Mouse (Mus musculus) testis, postnatal 10 days (tissue): ENCODE results near the gene Pvr.
A peak's percentile ranks its signal among the peaks of the same experiment; 100 is the strongest.

Experiments
- DNase-seq: peaks from one replicate; pipeline ENCODE4 v3.0.0; 2021; ENCODE audit warnings: low spot score

Gene Pvr

GRCm38 (mm10) chr7:19871137-19871621 lies 49.8 kb downstream of the Pvr start:
- no peak for DNase-seq

DNA sequence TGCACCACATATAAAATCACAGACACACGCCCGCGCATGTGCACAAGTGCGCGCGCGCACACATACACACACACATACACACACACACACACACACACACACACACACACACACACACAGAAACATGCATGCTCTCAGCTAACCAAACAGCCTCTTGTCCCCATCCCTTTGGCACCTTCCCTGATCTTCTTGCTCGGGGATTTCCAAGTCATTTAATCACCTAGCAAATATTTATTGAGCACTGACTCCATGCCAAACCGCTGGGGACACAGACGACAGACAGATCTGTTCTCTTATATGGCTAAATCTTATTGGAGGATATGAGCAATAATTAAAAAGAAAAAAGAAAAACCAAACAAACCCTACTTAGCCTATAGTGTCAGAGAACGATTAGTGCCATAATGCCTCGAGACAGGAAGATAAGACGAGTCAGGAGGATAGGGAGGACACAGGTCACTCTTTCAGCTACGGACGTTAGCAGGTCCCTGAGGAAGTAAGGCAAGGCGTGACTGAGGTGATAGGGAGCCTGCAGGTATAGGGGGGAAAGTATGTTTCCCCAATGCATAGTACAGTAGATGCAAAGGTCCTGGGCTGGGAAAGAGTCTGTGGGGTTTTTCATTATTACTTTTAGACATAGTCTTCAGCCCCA lies 53.1 kb downstream of the Pvr start:
- DNase-seq = peak; percentile 31

DNA sequence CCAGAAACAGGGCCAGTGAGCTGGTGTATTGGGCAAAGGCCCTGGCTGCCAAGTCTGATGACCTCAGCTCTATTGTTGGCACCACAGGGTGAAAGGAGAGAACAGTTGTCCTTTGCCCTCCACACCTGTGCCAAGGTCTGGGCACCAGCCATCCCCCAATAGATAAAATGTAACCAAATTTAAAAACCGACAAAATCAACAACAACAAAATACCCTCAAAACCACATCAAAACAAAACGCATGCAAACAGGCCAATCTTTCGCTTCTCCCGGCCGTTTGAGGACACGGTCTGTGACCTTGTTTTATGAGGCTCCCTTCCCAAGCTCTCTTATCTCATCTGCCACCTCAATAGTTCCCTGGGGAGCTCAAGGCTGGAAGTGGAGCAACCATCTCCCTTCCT lies 54.5 kb downstream of the Pvr start:
- DNase-seq = peak; percentile 45

DNA sequence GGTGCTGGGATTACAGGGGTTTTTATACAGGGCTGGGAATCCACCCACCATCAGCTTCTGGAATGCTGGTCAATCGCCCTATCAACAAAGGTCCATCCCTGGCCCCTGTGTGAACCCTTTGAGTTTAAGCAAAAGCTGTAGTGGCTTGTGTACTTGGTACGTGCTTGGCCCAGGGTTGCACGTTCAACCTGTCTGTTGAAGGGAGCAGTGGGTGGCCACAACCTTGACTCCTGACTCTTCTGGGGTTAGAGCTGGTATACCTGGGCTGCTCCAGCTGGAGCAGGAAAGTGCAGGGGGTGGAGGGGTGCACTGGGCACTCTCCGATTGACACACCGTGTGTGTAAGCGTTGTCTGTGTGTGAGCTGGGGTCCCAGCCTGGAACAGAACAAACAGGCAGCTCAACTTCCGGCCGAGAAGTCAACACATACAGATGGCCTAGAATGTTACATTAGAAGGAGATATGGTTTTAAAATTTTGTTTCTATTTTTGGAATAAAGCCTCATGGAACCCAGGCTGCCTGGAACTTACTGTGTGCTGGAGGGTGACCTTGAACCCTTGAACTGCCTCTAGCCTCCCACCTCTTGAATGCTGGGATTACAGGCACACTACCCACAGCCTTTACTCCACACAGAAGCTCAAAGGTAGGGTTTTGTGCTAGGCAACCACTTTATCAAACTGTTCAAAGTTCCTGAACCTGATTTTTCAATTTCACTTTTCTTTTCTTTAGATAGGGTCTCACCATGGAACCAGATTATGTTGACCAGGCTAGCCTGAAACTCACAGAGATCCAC lies 55.5 kb downstream of the Pvr start:
- no peak for DNase-seq

- DNase-seq = no peak
Measured at GRCm38 (mm10) chr7:19864241-19864640, 56.7 kb downstream of the Pvr start.

DNA sequence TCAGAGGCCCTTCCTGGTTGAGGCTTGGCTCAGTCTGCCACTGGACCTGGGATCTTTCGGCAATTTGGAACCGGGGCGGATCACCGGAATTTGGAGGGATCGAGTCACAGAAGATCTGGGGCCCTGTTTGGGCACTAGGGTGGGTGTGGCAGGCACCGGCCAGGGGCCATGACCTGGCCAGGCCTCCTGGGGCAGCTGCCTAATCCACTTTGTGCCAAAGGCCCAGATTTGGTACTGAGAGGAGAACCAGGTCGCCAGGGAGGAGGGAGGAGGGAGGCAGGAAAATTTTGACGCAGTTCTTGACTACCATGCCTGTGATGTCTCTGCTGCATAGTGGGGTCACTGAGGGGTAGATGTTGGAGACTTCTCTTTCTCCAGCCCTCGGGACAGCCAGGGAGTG lies 59.8 kb downstream of the Pvr start, which contains the start of gene Ceacam16:
TSS of gene Ceacam16 (minus strand) at position 101 of the 400 bp plus-strand sequence.
- no peak for DNase-seq

DNA sequence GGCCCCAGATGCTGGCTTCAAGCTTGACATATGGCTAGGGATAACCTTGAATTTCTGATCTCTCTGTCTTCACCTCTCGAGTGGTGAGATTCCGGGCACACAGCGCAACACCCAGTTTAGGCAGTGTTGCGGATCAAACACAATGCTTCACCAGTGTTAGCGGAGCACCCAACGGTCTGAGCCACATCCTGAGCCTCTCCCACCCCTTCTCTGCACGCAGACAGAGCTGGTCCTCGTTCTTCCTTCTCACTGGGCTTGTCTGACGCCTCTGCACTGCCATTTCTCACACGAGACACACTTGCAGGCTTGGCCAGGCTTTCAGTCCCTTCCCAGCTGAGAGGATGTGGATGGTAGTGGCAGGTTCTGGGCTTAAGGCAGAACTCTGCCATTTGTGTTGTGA lies 61.2 kb downstream of the Pvr start:
- DNase-seq = no peak

- DNase-seq = no peak
Measured at GRCm38 (mm10) chr7:19856283-19856682, 64.7 kb downstream of the Pvr start.

DNA sequence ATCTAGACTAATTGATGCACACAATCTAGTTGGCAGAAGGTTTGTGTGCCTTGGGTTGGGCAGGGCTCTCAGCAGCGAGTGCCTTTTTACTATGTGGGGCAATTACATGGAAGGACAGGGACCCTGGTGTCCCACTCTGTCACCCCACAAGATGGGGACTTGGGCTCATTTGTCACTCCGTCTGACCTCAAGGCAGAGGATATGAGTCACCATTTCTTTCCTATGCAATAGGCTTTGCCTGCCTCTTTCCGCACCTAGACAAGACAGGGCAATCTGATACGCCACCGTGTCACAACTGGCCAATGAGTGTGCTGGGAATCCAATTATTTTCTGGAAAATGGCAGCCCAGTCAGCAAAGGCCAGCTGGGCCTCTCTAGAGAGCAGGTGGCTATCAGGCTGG lies 65.3 kb downstream of the Pvr start:
- DNase-seq = no peak
